Mouse (Mus musculus) liver, embryonic 15.5 days (tissue): ENCODE results near the gene Vegfb. TPM values are rescaled to one million over a fixed set of nuclear protein-coding genes. Genes with fewer than 3 reads are reported as not detected.

ENCODE experiments used
- ATAC-seq: fragments of 200-750 bp; cut with Nextera tagmentation; 2 replicates; pipeline ENCODE4 v1.8.0; 2017; ENCODE audit warnings: moderate number of reproducible peaks, mild to moderate bottlenecking, moderate library complexity; ENCODE audit not compliant: insufficient read depth
- H3K27ac ChIP-seq: fragments of 300-500 bp; sonication (generic); replicated peaks from 2 replicates; pipeline ENCODE4 v1.5.1; 2015; ENCODE audit warnings: mild to moderate bottlenecking, inconsistent platforms
- H3K27me3 ChIP-seq: fragments of 300-500 bp; sonication (generic); 2 replicates; pipeline ENCODE4 v1.6.1; 2015; ENCODE audit warnings: mild to moderate bottlenecking, inconsistent platforms
- H3K36me3 ChIP-seq: fragments of 300-500 bp; sonication (generic); replicated peaks from 2 replicates; pipeline ENCODE4 v1.6.1; 2015; ENCODE audit warnings: moderate library complexity, mild to moderate bottlenecking, inconsistent platforms
- H3K4me1 ChIP-seq: fragments of 300-500 bp; sonication (generic); replicated peaks from 2 replicates; pipeline ENCODE4 v1.6.1; 2015; ENCODE audit warnings: inconsistent platforms
- H3K4me2 ChIP-seq: fragments of 300-500 bp; sonication (generic); 2 replicates; pipeline ENCODE4 v1.6.1; 2015; ENCODE audit warnings: moderate library complexity, mild to moderate bottlenecking, inconsistent platforms
- H3K4me3 ChIP-seq: fragments of 300-500 bp; sonication (generic); replicated peaks from 2 replicates; pipeline ENCODE4 v1.5.1; 2015; ENCODE audit warnings: mild to moderate bottlenecking, inconsistent platforms
- H3K9ac ChIP-seq: fragments of 300-500 bp; sonication (generic); 2 replicates; pipeline ENCODE4 v1.6.1; 2015; ENCODE audit warnings: moderate library complexity, mild to moderate bottlenecking, inconsistent platforms
- H3K9me3 ChIP-seq: fragments of 300-500 bp; sonication (generic); replicated peaks from 2 replicates; pipeline ENCODE4 v1.6.1; 2016; ENCODE audit warnings: inconsistent platforms
- WGBS: fragments of 180-500 bp; shearing (Covaris S2); methylation state at CpG from one replicate; pipeline ENCODE4 v1.1.7; 2015; ENCODE audit warnings: mixed read lengths; ENCODE audit not compliant: insufficient replicate concordance; 5-methylcytosine and 5-hydroxymethylcytosine counted together
- polyA plus RNA-seq: library from polyadenylated mRNA; unstranded; fragments of >200 nt; fragmentation: Nextera tagmentation; extraction: Ambion mirVana; gene quantifications from 2 replicates; pipeline ENCODE4 v1.2.1, GENCODE M21; 2015

Gene Vegfb
- polyA plus RNA-seq, 1 experiment from 2014 or later: 15.6 TPM

- 71% methylated on average over 16 of the region's 16 CpGs for WGBS
- H3K9ac ChIP-seq: no peak overlapping the region
- no peaks in the 10 kb centered on the region for H3K9me3 ChIP-seq
- no peak overlapping the region for H3K27ac ChIP-seq
- no peak overlapping the region for H3K4me2 ChIP-seq
- no peak overlapping the region for H3K4me3 ChIP-seq
- ATAC-seq: no peak
- peaks cover 36% of the 10 kb centered on the region for H3K27me3 ChIP-seq
- peaks cover 31% of the 10 kb centered on the region for H3K4me1 ChIP-seq
- H3K36me3 ChIP-seq: no peaks in the 10 kb centered on the region
Observed at GRCm38 (mm10) chr19:6937541-6938465, 49.6 kb downstream of the Vegfb start.

- Histone ChIP-seq H3K27ac (no peak overlapping the region), H3K4me2 (no peak overlapping the region), H3K9me3 (no peaks in the 10 kb centered on the region), H3K9ac (no peak overlapping the region), H3K4me1 (peaks cover 21% of the 10 kb centered on the region), H3K36me3 (no peaks in the 10 kb centered on the region), H3K4me3 (no peak overlapping the region), H3K27me3 (peaks cover 51% of the 10 kb centered on the region)
- 17% methylated on average over 3 of the region's 3 CpGs for WGBS
- no peak for ATAC-seq
Observed at GRCm38 (mm10) chr19:6936299-6936698, 51.2 kb downstream of the Vegfb start.

GRCm38 (mm10) chr19:6934195-6934977 is 53.1 kb downstream of the Vegfb start, which contains the start of gene Kcnk4:
Gene Kcnk4 (minus strand): TSS chr19:6934515.
- peak within 1 kb of the TSS; percentile 21 for H3K4me3 ChIP-seq
- H3K27me3 ChIP-seq: peaks cover 71% of the 10 kb centered on the region
- no peak within 1 kb of the TSS for H3K27ac ChIP-seq
- no peak for ATAC-seq
- H3K9me3 ChIP-seq: no peaks in the 10 kb centered on the region
- H3K36me3 ChIP-seq: no peaks in the 10 kb centered on the region
- H3K4me2 ChIP-seq: peak within 1 kb of the TSS; percentile 48
- 11% methylated on average over 23 of the region's 23 CpGs for WGBS
- peaks cover 10% of the 10 kb centered on the region for H3K4me1 ChIP-seq
- no peak within 1 kb of the TSS for H3K9ac ChIP-seq

- H3K4me3 ChIP-seq: peak overlapping the region; percentile 21
- no peak overlapping the region for H3K27ac ChIP-seq
- no peak overlapping the region for H3K9ac ChIP-seq
- H3K36me3 ChIP-seq: no peaks in the 10 kb centered on the region
- no peak for ATAC-seq
- peaks cover 78% of the 10 kb centered on the region for H3K27me3 ChIP-seq
- H3K4me1 ChIP-seq: peaks cover 10% of the 10 kb centered on the region
- 6% methylated on average over 58 of the region's 58 CpGs for WGBS
- peak overlapping the region; percentile 48 for H3K4me2 ChIP-seq
- no peaks in the 10 kb centered on the region for H3K9me3 ChIP-seq
Observed at GRCm38 (mm10) chr19:6933436-6934194, 53.8 kb downstream of the Vegfb start.

GRCm38 (mm10) chr19:6933102-6933435 is 54.4 kb downstream of the Vegfb start:
- Histone ChIP-seq H3K9ac (no peak overlapping the region), H3K27me3 (peaks cover 84% of the 10 kb centered on the region), H3K4me3 (0 out of 2 replicates have a peak overlapping the region, but pooled peaks have one; percentile 21), H3K36me3 (no peaks in the 10 kb centered on the region), H3K4me1 (peaks cover 10% of the 10 kb centered on the region), H3K9me3 (no peaks in the 10 kb centered on the region), H3K4me2 (no peak overlapping the region), H3K27ac (no peak overlapping the region)
- 27% methylated on average over 4 of the region's 4 CpGs for WGBS
- ATAC-seq: no peak

Other genes with a start within 250 kb of the Vegfb start
- 6.3 TPM in 2 replicates for gene Rps6ka4, start 147.0 kb downstream of the Vegfb start, polyA plus RNA-seq
- 2.5 and 2.8 TPM in 2 replicates for gene Ccdc88b, start 129.4 kb downstream of the Vegfb start, polyA plus RNA-seq
- 59.7 and 67.9 TPM in 2 replicates for gene Trmt112, start 78.0 kb downstream of the Vegfb start, polyA plus RNA-seq
- 144 and 151 TPM in 2 replicates for gene Prdx5, start 77.5 kb downstream of the Vegfb start, polyA plus RNA-seq
- gene Esrra, start 65.8 kb downstream of the Vegfb start, polyA plus RNA-seq: 3.8 and 4.9 TPM in 2 replicates
- 0.24 and 0.59 TPM in 2 replicates for gene Catsperz, start 62.3 kb downstream of the Vegfb start, polyA plus RNA-seq
- 0.08 TPM in 1 of 2 replicates, not detected in the other for gene Kcnk4, start 53.1 kb downstream of the Vegfb start, polyA plus RNA-seq
- gene Bad, start 45.8 kb downstream of the Vegfb start, polyA plus RNA-seq: 25.5 and 26.1 TPM in 2 replicates
- gene Gpr137, start 45.2 kb downstream of the Vegfb start, polyA plus RNA-seq: 7.4 TPM in 2 replicates
- gene Ppp1r14b, start 12.7 kb downstream of the Vegfb start, polyA plus RNA-seq: 51.4 and 55.8 TPM in 2 replicates
- 5.9 and 6.8 TPM in 2 replicates for gene Plcb3, start 11.2 kb downstream of the Vegfb start, polyA plus RNA-seq
- 88.3 and 101 TPM in 2 replicates for gene Fkbp2, start 7.2 kb downstream of the Vegfb start, polyA plus RNA-seq
- 10.2 and 10.9 TPM in 2 replicates for gene Dnajc4, start 4.9 kb upstream of the Vegfb start, polyA plus RNA-seq
- 9.5 and 10.4 TPM in 2 replicates for gene Nudt22, start 8.5 kb upstream of the Vegfb start, polyA plus RNA-seq
- 1.6 and 2.3 TPM in 2 replicates for gene Trpt1, start 8.5 kb upstream of the Vegfb start, polyA plus RNA-seq
- 105 and 118 TPM in 2 replicates for gene Fermt3, start 31.8 kb upstream of the Vegfb start, polyA plus RNA-seq
- 116 and 121 TPM in 2 replicates for gene Stip1, start 52.3 kb upstream of the Vegfb start, polyA plus RNA-seq
- 5.6 and 6.2 TPM in 2 replicates for gene Macrod1, start 69.2 kb upstream of the Vegfb start, polyA plus RNA-seq
- gene Flrt1, start 118.1 kb upstream of the Vegfb start, polyA plus RNA-seq: 0.17 TPM in 2 replicates
- gene Otub1, start 218.7 kb upstream of the Vegfb start, polyA plus RNA-seq: 53.7 and 58.4 TPM in 2 replicates
- 485 and 535 TPM in 2 replicates for gene Cox8a, start 230.0 kb upstream of the Vegfb start, polyA plus RNA-seq